Mouse (Mus musculus): ENCODE results near the gene Zfp444. TPM values are rescaled to one million over a fixed set of nuclear protein-coding genes. Genes with fewer than 3 reads are reported as not detected.

The Zfp444 gene
- total RNA-seq (2012; rRNA removed): 16.2 and 18.2 TPM in 2 replicates
- polyA plus RNA-seq (2012; ENCODE audit: insufficient read depth in 1 of 2, insufficient read length in 2 of 2, low read depth in 1 of 2, low replicate concordance in 2 of 2, missing spikeins in 1 of 2): 10 to 100 TPM in 1 of 2 experiments, not detected in 1; 24.2 TPM

DNA sequence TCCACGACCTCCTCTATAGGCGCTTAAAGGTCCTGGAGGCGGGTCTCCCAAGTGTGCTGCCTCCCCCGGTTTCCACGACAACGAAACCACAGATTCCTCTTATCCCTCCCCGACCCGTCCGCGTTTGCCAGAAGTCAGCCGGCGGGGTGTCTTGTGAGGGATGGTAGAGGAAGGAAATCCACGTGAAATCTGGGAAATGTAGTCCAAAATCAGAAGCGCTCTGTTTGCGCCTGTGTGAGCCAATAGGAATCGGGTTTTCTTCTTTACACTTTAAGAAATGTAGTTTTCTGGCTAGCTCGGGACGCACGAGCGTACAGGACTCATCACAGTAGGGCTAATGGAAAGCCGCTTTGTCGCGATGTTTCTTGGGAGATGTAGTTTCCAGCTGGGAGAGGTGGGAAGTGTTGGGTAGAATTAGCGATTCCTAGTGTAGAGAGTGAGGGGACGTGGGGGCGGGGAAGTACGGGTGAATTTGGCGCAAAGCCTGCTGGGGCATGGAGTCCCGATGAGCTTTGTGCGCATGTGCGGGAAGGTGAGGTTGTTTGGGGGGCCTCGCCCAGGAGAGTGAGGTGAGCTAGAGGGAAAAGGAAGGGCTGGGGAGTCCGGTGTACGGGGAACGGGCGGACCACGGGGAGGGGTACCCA lies at the start of gene Zfp444:
TSS of gene Zfp444 (plus strand) at position 221 of the 644 bp plus-strand sequence.
- H3K27me3 ChIP-seq (ENCODE audit: control insufficient read depth in 1 of 2, insufficient read depth in 2 of 2, low read length in 2 of 2): no peaks in the 10 kb centered on the region
- peak within 1 kb of the TSS; percentile 77 for H3K9ac ChIP-seq (ENCODE audit: control insufficient read depth, low read depth, low read length, poor library complexity, severe bottlenecking)
- peak within 1 kb of the TSS; percentile 74 to 83 for H3K4me3 ChIP-seq (ENCODE audit: control insufficient read depth in 1 of 2, insufficient read depth in 1 of 2, low read depth in 2 of 2, low read length in 2 of 2)
- H3K27ac ChIP-seq (ENCODE audit: control insufficient read depth, low read depth, low read length): peak within 1 kb of the TSS; percentile 86
- peaks cover 2 to 16% of the 10 kb centered on the region in 2 experiments; a peak in 3 of 4 replicates for H3K4me1 ChIP-seq (ENCODE audit: control insufficient read depth in 1 of 2, insufficient read depth in 2 of 2, low read length in 2 of 2)
- peaks cover 8% of the 10 kb centered on the region for H3K79me2 ChIP-seq (ENCODE audit: control insufficient read depth, insufficient read depth, low read length, poor library complexity)
- DNase-seq (ENCODE audit: low read depth, low spot score): peak; percentile 98
- TF ChIP-seq MAZ (IDR thresholded peaks at IDR 0.05; ENCODE audit: low read depth, low read length) (peak; percentile 47), MAX (IDR thresholded peaks at IDR 0.05; ENCODE audit: low read length) (no peak; the same call in 1 of the 2 replicates), HCFC1 (IDR thresholded peaks at IDR 0.05; ENCODE audit: low read depth, low read length) (peak; percentile 95), ELF1 (IDR thresholded peaks at IDR 0.05; ENCODE audit: low read depth, low read length) (peak; percentile 72), ZC3H11A (IDR thresholded peaks at IDR 0.05; ENCODE audit: low read depth, low read length) (no peak), POLR2AphosphoS5 (IDR thresholded peaks at IDR 0.05; ENCODE audit: borderline replicate concordance, low read depth, low read length) (no peak), MYB (IDR thresholded peaks at IDR 0.05; ENCODE audit: low read depth, low read length) (no peak), MXI1 (IDR thresholded peaks at IDR 0.05; ENCODE audit: low read depth, low read length) (no peak; the same call in none of the 2 replicates), EP300 (IDR thresholded peaks at IDR 0.05; ENCODE audit: low read depth in 1 of 2, low read length in 2 of 2) (no peak; a peak in 1 of 4 replicates), TBP (IDR thresholded peaks at IDR 0.05; ENCODE audit: low read depth, low read length) (0 out of 2 replicates have a peak, but pooled peaks have one; percentile 25), RAD21 (IDR thresholded peaks at IDR 0.05; ENCODE audit: low read depth, low read length) (no peak), CHD2 (IDR thresholded peaks at IDR 0.05; ENCODE audit: low read length) (peak; percentile 69), SIN3A (IDR thresholded peaks at IDR 0.05; ENCODE audit: low read length) (peak; percentile 86; the same call in 1 of the 2 replicates), TCF12 (IDR thresholded peaks at IDR 0.05; ENCODE audit: low read depth, low read length) (no peak), RCOR1 (IDR thresholded peaks at IDR 0.05; ENCODE audit: low read depth, low read length) (peak; percentile 56; the same call in 1 of the 2 replicates), KAT2A (conservative IDR thresholded peaks at IDR 0.05; ENCODE audit: low read depth, low read length) (peak; percentile 87), POLR2AphosphoS2 (IDR thresholded peaks at IDR 0.05; ENCODE audit: low read length) (no peak), ETS1 (IDR thresholded peaks at IDR 0.05; ENCODE audit: low read depth, low read length) (0 out of 2 replicates have a peak, but pooled peaks have one; percentile 29), NRF1 (IDR thresholded peaks at IDR 0.05; ENCODE audit: insufficient read depth, low read depth, low read length, poor library complexity, severe bottlenecking) (peak; percentile 87), POLR2A (IDR thresholded peaks at IDR 0.05; ENCODE audit: control insufficient read depth in 1 of 2, insufficient read depth in 1 of 2, low read depth in 1 of 2, low read length in 2 of 2, poor library complexity in 1 of 2) (peak; percentile 10 to 52; a peak in 1 of 4 replicates)
- H3K36me3 ChIP-seq (ENCODE audit: control insufficient read depth in 1 of 2, insufficient read depth in 2 of 2, low read length in 2 of 2): peaks cover 0 to 19% of the 10 kb centered on the region in 2 experiments; a peak in 2 of 4 replicates
- no peaks in the 10 kb centered on the region for H3K9me3 ChIP-seq (replicated peaks; ENCODE audit: insufficient read depth, low read length)
